Mouse (Mus musculus): ENCODE results near the gene Olfr890. TPM values are rescaled to one million over a fixed set of nuclear protein-coding genes. Genes with fewer than 3 reads are reported as not detected.
"Not testable (repeated sequence)": the region's sequence is repeated elsewhere in the genome, so short reads cannot be mapped to it uniquely, and the experiment has no call there.

Olfr890 gene
- total RNA-seq (2014; rRNA removed) (not detected in 2 replicates), polyA plus RNA-seq (2012; rRNA removed) (not detected in 2 replicates)

GRCm38 (mm10) chr9:38142217-38142616, at the start of gene Olfr890:
Gene Olfr890 (plus strand): TSS chr9:38142517.
- H3K27me3 ChIP-seq (ENCODE audit: control insufficient read depth, insufficient read depth, low read length), result no peaks in the 10 kb centered on the region
- no peaks in the 10 kb centered on the region for H3K36me3 ChIP-seq (ENCODE audit: control insufficient read depth, insufficient read depth, low read length)
- H3K4me1 ChIP-seq (ENCODE audit: control insufficient read depth, insufficient read depth, low read length), result no peaks in the 10 kb centered on the region
- H3K9ac ChIP-seq (ENCODE audit: low read depth, low read length), result no peak within 1 kb of the TSS
- TF ChIP-seq POLR2A (IDR thresholded peaks at IDR 0.05; ENCODE audit: extremely low read depth, insufficient read depth, low read length) (no peak), CTCF (IDR thresholded peaks at IDR 0.05; ENCODE audit: low read depth, low read length) (no peak)
- H3K4me3 ChIP-seq (ENCODE audit: insufficient read depth, low read depth, low read length), result no peak within 1 kb of the TSS
- no peaks in the 10 kb centered on the region for H3K79me2 ChIP-seq (ENCODE audit: control insufficient read depth, insufficient read depth, low read length)
- no peak for DNase-seq (ENCODE audit: extremely low read depth, low read depth, low spot score)
- H3K27ac ChIP-seq (replicated peaks; ENCODE audit: insufficient read depth, low read depth, low read length), result no peak within 1 kb of the TSS

DNA sequence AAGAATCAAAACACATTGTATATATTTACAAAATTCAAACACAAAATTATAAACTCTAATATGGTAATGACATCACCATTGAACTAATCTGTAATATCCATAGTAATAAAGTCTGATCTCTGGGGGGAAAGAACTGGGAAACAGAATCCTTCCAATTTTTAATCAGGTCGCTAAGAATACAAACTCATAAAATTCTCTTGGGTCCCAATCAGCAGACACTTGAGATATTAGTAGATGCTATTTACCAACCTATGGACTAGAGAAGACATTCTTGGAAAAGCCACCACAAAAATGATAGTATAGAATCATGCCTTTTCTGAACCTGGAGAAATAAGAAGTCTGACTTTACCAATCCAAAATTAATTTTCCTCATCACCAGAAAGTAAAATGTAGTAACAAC, 34.5 kb upstream of the Olfr890 start, which contains the start of gene Olfr888:
Gene Olfr888 (plus strand): TSS at position 301 of the 400 bp plus-strand sequence.
- DNase-seq (ENCODE audit: extremely low read depth, low read depth, low spot score), result no peak
- no peak within 1 kb of the TSS for H3K9ac ChIP-seq (ENCODE audit: low read depth, low read length)
- no peak within 1 kb of the TSS for H3K27ac ChIP-seq (replicated peaks; ENCODE audit: insufficient read depth, low read depth, low read length)
- H3K36me3 ChIP-seq (ENCODE audit: control insufficient read depth, insufficient read depth, low read length), result no peaks in the 10 kb centered on the region
- WGBS, result 62% methylated on average over 1 of the region's 1 CpGs
- no peaks in the 10 kb centered on the region for H3K79me2 ChIP-seq (ENCODE audit: control insufficient read depth, insufficient read depth, low read length)
- TF ChIP-seq CTCF (IDR thresholded peaks at IDR 0.05; ENCODE audit: low read depth, low read length) (no peak), POLR2A (IDR thresholded peaks at IDR 0.05; ENCODE audit: extremely low read depth, insufficient read depth, low read length) (no peak)
- no peaks in the 10 kb centered on the region for H3K27me3 ChIP-seq (ENCODE audit: control insufficient read depth, insufficient read depth, low read length)
- H3K4me3 ChIP-seq (ENCODE audit: insufficient read depth, low read depth, low read length), result no peak within 1 kb of the TSS
- H3K4me1 ChIP-seq (ENCODE audit: control insufficient read depth, insufficient read depth, low read length), result no peaks in the 10 kb centered on the region

DNA sequence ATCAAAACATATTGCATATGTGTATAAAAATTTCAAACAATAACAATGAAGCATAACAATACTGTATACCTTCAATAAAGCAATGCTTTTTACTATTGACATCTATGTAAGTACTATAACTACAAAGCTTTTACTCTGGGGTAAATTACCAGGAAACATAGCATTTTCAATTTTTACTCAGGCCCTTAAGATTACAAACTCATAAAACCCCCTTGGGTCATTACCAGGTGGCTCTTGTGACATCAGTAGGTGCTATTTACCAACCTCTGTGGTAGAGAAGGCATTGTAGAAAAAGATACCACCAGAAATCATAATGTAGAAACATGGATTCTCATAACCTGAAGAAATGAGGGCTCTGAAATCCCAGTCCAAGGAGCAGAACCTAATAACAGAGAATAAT, 27.4 kb upstream of the Olfr890 start, which contains the start of gene Olfr889:
Gene Olfr889 (plus strand): TSS at position 301 of the 400 bp plus-strand sequence.
- Histone ChIP-seq H3K27me3 (ENCODE audit: control insufficient read depth, insufficient read depth, low read length) (no peaks in the 10 kb centered on the region), H3K9ac (ENCODE audit: low read depth, low read length) (no peak within 1 kb of the TSS), H3K4me1 (ENCODE audit: control insufficient read depth, insufficient read depth, low read length) (no peaks in the 10 kb centered on the region), H3K4me3 (ENCODE audit: insufficient read depth, low read depth, low read length) (no peak within 1 kb of the TSS), H3K79me2 (ENCODE audit: control insufficient read depth, insufficient read depth, low read length) (no peaks in the 10 kb centered on the region), H3K36me3 (ENCODE audit: control insufficient read depth, insufficient read depth, low read length) (no peaks in the 10 kb centered on the region), H3K27ac (replicated peaks; ENCODE audit: insufficient read depth, low read depth, low read length) (no peak within 1 kb of the TSS)
- TF ChIP-seq POLR2A (IDR thresholded peaks at IDR 0.05; ENCODE audit: extremely low read depth, insufficient read depth, low read length) (no peak), CTCF (IDR thresholded peaks at IDR 0.05; ENCODE audit: low read depth, low read length) (no peak)
- DNase-seq (ENCODE audit: extremely low read depth, low read depth, low spot score), result no peak

GRCm38 (mm10) chr9:38168341-38168740, 26.0 kb downstream of the Olfr890 start:
- not testable (repeated sequence) for H3K36me3 ChIP-seq (ENCODE audit: control insufficient read depth, insufficient read depth, low read length); H3K27ac ChIP-seq (replicated peaks; ENCODE audit: insufficient read depth, low read depth, low read length); H3K27me3 ChIP-seq (ENCODE audit: control insufficient read depth, insufficient read depth, low read length); DNase-seq (ENCODE audit: extremely low read depth, low read depth, low spot score); H3K4me1 ChIP-seq (ENCODE audit: control insufficient read depth, insufficient read depth, low read length); H3K4me3 ChIP-seq (ENCODE audit: insufficient read depth, low read depth, low read length); H3K79me2 ChIP-seq (ENCODE audit: control insufficient read depth, insufficient read depth, low read length); H3K9ac ChIP-seq (ENCODE audit: low read depth, low read length)
- 38% methylated on average over 2 of the region's 2 CpGs for WGBS

DNA sequence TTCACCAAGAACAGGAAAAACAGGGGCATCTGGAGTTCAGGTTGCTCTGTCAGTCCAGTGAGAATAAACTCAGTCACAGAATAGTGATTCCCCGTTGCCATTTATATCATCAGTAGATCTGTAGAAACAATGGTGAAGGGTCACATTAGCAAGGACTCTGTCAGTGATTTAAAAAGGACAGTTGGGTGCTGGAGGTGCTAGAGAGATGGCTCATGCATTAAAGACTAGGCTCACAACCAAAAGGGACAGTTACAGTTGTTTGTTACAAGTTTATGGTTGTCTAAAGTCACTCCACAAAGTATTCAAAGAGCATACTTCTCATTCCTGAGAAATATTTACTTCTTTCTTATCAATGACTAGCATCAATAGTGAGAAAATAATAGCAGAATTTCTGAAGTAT, 38.4 kb downstream of the Olfr890 start, which contains the start of gene Olfr891:
Gene Olfr891 (minus strand): TSS at position 101 of the 400 bp plus-strand sequence.
- H3K4me3 ChIP-seq (ENCODE audit: insufficient read depth, low read depth, low read length), result no peak within 1 kb of the TSS
- H3K27me3 ChIP-seq (ENCODE audit: control insufficient read depth, insufficient read depth, low read length), result no peaks in the 10 kb centered on the region
- no peaks in the 10 kb centered on the region for H3K79me2 ChIP-seq (ENCODE audit: control insufficient read depth, insufficient read depth, low read length)
- no peaks in the 10 kb centered on the region for H3K36me3 ChIP-seq (ENCODE audit: control insufficient read depth, insufficient read depth, low read length)
- no peaks in the 10 kb centered on the region for H3K4me1 ChIP-seq (ENCODE audit: control insufficient read depth, insufficient read depth, low read length)
- H3K9ac ChIP-seq (ENCODE audit: low read depth, low read length), result no peak within 1 kb of the TSS
- H3K27ac ChIP-seq (replicated peaks; ENCODE audit: insufficient read depth, low read depth, low read length), result no peak within 1 kb of the TSS
- 69% methylated on average over 1 of the region's 1 CpGs for WGBS
- no peak for DNase-seq (ENCODE audit: extremely low read depth, low read depth, low spot score)
- TF ChIP-seq POLR2A (IDR thresholded peaks at IDR 0.05; ENCODE audit: extremely low read depth, insufficient read depth, low read length) (no peak), CTCF (IDR thresholded peaks at IDR 0.05; ENCODE audit: low read depth, low read length) (no peak)

Other genes starting within 250 kb of the Olfr890 start
- not detected in 2 replicates for gene Olfr145, start 245.8 kb upstream of the Olfr890 start, total RNA-seq (2014; rRNA removed)
- gene Olfr145, start 245.8 kb upstream of the Olfr890 start, polyA plus RNA-seq (2012; rRNA removed), result not detected in 2 replicates
- gene Olfr878, start 224.7 kb upstream of the Olfr890 start, total RNA-seq (2014; rRNA removed), result not detected in 2 replicates
- not detected in 2 replicates for gene Olfr878, start 224.7 kb upstream of the Olfr890 start, polyA plus RNA-seq (2012; rRNA removed)
- not detected in 2 replicates for gene Olfr881, start 150.7 kb upstream of the Olfr890 start, total RNA-seq (2014; rRNA removed)
- not detected in 2 replicates for gene Olfr881, start 150.7 kb upstream of the Olfr890 start, polyA plus RNA-seq (2012; rRNA removed)
- gene Olfr883, start 116.7 kb upstream of the Olfr890 start, total RNA-seq (2014; rRNA removed), result not detected in 2 replicates
- not detected in 2 replicates for gene Olfr883, start 116.7 kb upstream of the Olfr890 start, polyA plus RNA-seq (2012; rRNA removed)
- not detected in 2 replicates for gene Olfr884, start 96.0 kb upstream of the Olfr890 start, total RNA-seq (2014; rRNA removed)
- not detected in 2 replicates for gene Olfr884, start 96.0 kb upstream of the Olfr890 start, polyA plus RNA-seq (2012; rRNA removed)
- gene Olfr885, start 81.2 kb upstream of the Olfr890 start, total RNA-seq (2014; rRNA removed), result not detected in 2 replicates
- gene Olfr885, start 81.2 kb upstream of the Olfr890 start, polyA plus RNA-seq (2012; rRNA removed), result not detected in 2 replicates
- not detected in 2 replicates for gene Olfr887, start 58.4 kb upstream of the Olfr890 start, total RNA-seq (2014; rRNA removed)
- not detected in 2 replicates for gene Olfr887, start 58.4 kb upstream of the Olfr890 start, polyA plus RNA-seq (2012; rRNA removed)
- gene Olfr888, start 34.4 kb upstream of the Olfr890 start, total RNA-seq (2014; rRNA removed), result not detected in 2 replicates
- gene Olfr888, start 34.4 kb upstream of the Olfr890 start, polyA plus RNA-seq (2012; rRNA removed), result not detected in 2 replicates
- not detected in 2 replicates for gene Olfr889, start 27.3 kb upstream of the Olfr890 start, total RNA-seq (2014; rRNA removed)
- not detected in 2 replicates for gene Olfr889, start 27.3 kb upstream of the Olfr890 start, polyA plus RNA-seq (2012; rRNA removed)
- not detected in 2 replicates for gene Olfr891, start 38.3 kb downstream of the Olfr890 start, total RNA-seq (2014; rRNA removed)
- gene Olfr891, start 38.3 kb downstream of the Olfr890 start, polyA plus RNA-seq (2012; rRNA removed), result not detected in 2 replicates
- not detected in 2 replicates for gene Olfr893, start 65.8 kb downstream of the Olfr890 start, total RNA-seq (2014; rRNA removed)
- not detected in 2 replicates for gene Olfr893, start 65.8 kb downstream of the Olfr890 start, polyA plus RNA-seq (2012; rRNA removed)
- gene Olfr894, start 75.5 kb downstream of the Olfr890 start, total RNA-seq (2014; rRNA removed), result not detected in 2 replicates
- not detected in 2 replicates for gene Olfr894, start 75.5 kb downstream of the Olfr890 start, polyA plus RNA-seq (2012; rRNA removed)
- not detected in 2 replicates for gene Olfr143, start 110.3 kb downstream of the Olfr890 start, total RNA-seq (2014; rRNA removed)
- gene Olfr143, start 110.3 kb downstream of the Olfr890 start, polyA plus RNA-seq (2012; rRNA removed), result not detected in 2 replicates
- not detected in 2 replicates for gene Olfr895, start 125.3 kb downstream of the Olfr890 start, total RNA-seq (2014; rRNA removed)
- gene Olfr895, start 125.3 kb downstream of the Olfr890 start, polyA plus RNA-seq (2012; rRNA removed), result not detected in 2 replicates
- not detected in 2 replicates for gene Olfr896-ps1, start 148.6 kb downstream of the Olfr890 start, total RNA-seq (2014; rRNA removed)
- not detected in 2 replicates for gene Olfr896-ps1, start 148.6 kb downstream of the Olfr890 start, polyA plus RNA-seq (2012; rRNA removed)
- not detected in 2 replicates for gene Olfr25, start 186.5 kb downstream of the Olfr890 start, total RNA-seq (2014; rRNA removed)
- gene Olfr25, start 186.5 kb downstream of the Olfr890 start, polyA plus RNA-seq (2012; rRNA removed), result not detected in 2 replicates
- not detected in 2 replicates for gene Olfr898, start 205.9 kb downstream of the Olfr890 start, total RNA-seq (2014; rRNA removed)
- gene Olfr898, start 205.9 kb downstream of the Olfr890 start, polyA plus RNA-seq (2012; rRNA removed), result not detected in 2 replicates
- not detected in 2 replicates for gene Olfr250, start 224.4 kb downstream of the Olfr890 start, total RNA-seq (2014; rRNA removed)
- not detected in 2 replicates for gene Olfr250, start 224.4 kb downstream of the Olfr890 start, polyA plus RNA-seq (2012; rRNA removed)
- gene Olfr251, start 234.6 kb downstream of the Olfr890 start, total RNA-seq (2014; rRNA removed), result not detected in 2 replicates
- gene Olfr251, start 234.6 kb downstream of the Olfr890 start, polyA plus RNA-seq (2012; rRNA removed), result not detected in 2 replicates